Mouse (Mus musculus) liver, adult 2 months (tissue): Measurements from ENCODE around the gene Tefm.

Experiments used
- CTCF ChIP-seq: fragments of 200-500 bp; IDR thresholded peaks from 2 replicates; pipeline ENCODE4 v1.5.1; 2011; ENCODE audit warnings: low read depth, low read length, control low read depth
- POLR2A ChIP-seq: fragments of 200-500 bp; IDR thresholded peaks from 2 replicates; pipeline ENCODE4 v1.6.1; 2011; ENCODE audit warnings: low read length, control low read depth; ENCODE audit not compliant: insufficient read depth; ENCODE audit errors: extremely low read depth

DNA sequence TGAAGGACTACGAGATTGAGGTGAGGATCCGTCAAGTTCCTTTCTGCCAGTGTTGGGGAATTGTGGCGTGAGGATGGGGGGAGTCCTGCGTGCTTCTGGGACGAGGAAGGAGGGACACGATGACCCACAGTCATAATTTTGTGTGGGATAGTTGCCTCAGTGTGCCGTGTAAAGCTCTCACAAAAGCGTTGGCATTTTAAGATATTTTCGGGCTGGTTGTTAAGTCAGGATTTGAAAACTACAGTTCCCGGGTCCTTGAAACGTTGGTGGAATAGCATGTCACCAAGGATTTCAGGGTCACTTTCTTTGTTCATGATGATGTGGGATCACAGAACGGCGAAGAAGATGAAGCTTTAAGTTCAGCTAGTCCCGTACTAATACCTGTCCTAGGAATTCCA is 52.2 kb downstream of the Tefm start:
- no peak for TF ChIP-seq CTCF
- no peak for TF ChIP-seq POLR2A
